Mouse (Mus musculus) kidney, postnatal 36 days (tissue): ENCODE data around the gene Utp4.

Experiments
- DNase-seq, 2 experiments: peaks; one replicate each; pipeline ENCODE4 v3.0.0; 2021 to 2022; ENCODE audit warnings: mixed read lengths in 2 of 2

Utp4 gene

GRCm38 (mm10) chr8:106937081-106937800 is 43.8 kb downstream of the Utp4 start:
- DNase-seq: no peak

GRCm38 (mm10) chr8:106941806-106942205 is 48.4 kb downstream of the Utp4 start:
- DNase-seq: no peak

GRCm38 (mm10) chr8:106943874-106944418 is 50.5 kb downstream of the Utp4 start:
- no peak for DNase-seq

- peak in 1 of 2 experiments; percentile 37 for DNase-seq
These were observed 51.3 kb downstream of the Utp4 start for GRCm38 (mm10) chr8:106944756-106945155.

GRCm38 (mm10) chr8:106948678-106949243 is 55.3 kb downstream of the Utp4 start:
- DNase-seq: no peak

- no peak for DNase-seq
These were observed 58.3 kb downstream of the Utp4 start for GRCm38 (mm10) chr8:106951707-106952106.

GRCm38 (mm10) chr8:106953571-106953970 is 60.1 kb downstream of the Utp4 start:
- DNase-seq: no peak

GRCm38 (mm10) chr8:106957086-106957485 is 63.6 kb downstream of the Utp4 start:
- no peak for DNase-seq

- DNase-seq: no peak
These were observed 64.8 kb downstream of the Utp4 start for GRCm38 (mm10) chr8:106958212-106958611.

GRCm38 (mm10) chr8:106959626-106960025 is 66.2 kb downstream of the Utp4 start:
- no peak for DNase-seq

- DNase-seq: peak; percentile 54 to 59
These were observed 68.9 kb downstream of the Utp4 start for GRCm38 (mm10) chr8:106962322-106962721.

- DNase-seq: no peak
These were observed 69.9 kb downstream of the Utp4 start for GRCm38 (mm10) chr8:106963365-106963764.

- DNase-seq: no peak
These were observed 71.1 kb downstream of the Utp4 start for GRCm38 (mm10) chr8:106964573-106964972.

GRCm38 (mm10) chr8:106969964-106970363 is 76.5 kb downstream of the Utp4 start:
- no peak for DNase-seq

GRCm38 (mm10) chr8:106971916-106972315 is 78.5 kb downstream of the Utp4 start:
- DNase-seq: peak; percentile 40 to 58
